Mouse (Mus musculus) ES-Bruce4 (cell line): ENCODE measurements around the gene Zdhhc5.

Experiments used
- CTCF ChIP-seq: IDR thresholded peaks from one replicate; pipeline ENCODE4 v1.8.1; 2011; ENCODE audit warnings: low read depth, low read length
- EP300 ChIP-seq: IDR thresholded peaks from 2 replicates; pipeline ENCODE4 v1.6.1; 2011; ENCODE audit warnings: low read depth, low read length; ENCODE audit not compliant: insufficient read depth

DNA sequence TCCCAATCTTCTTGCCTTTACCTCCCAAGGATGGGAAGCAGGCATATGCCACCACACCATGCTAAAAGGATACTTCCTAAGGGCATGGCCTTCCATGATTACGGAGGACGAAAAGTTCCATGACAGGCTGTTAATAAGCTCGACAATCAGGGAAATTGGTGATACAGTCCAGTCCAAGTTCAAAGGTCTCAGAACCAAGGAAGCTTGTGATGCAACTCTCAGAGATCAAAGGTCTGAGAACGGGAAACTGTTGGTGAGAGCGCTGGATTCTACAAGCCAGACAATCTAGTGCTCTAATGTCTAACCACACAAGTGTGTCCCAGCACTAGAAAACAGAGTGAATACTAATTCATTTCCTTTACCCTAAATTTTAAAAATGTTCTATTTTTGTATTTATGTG, 41.3 kb upstream of the Zdhhc5 start:
- TF ChIP-seq CTCF (no peak), EP300 (no peak)
